Mouse (Mus musculus): Measurements from ENCODE around the gene Cfap61. TPM values are rescaled to one million over a fixed set of nuclear protein-coding genes. Genes with fewer than 3 reads are reported as not detected.

The Cfap61 gene
- polyA plus RNA-seq, 1 experiment from 2014 or later, result 2.3 TPM

- no peak overlapping the region for H3K27ac ChIP-seq (ENCODE audit: low read length)
- H3K4me3 ChIP-seq (ENCODE audit: low read length), result no peak overlapping the region
- H3K4me1 ChIP-seq (replicated peaks; ENCODE audit: control insufficient read depth, insufficient read depth, low read length), result no peaks in the 10 kb centered on the region
- no peak for ATAC-seq (ENCODE audit: low read depth)
- H3K27me3 ChIP-seq (ENCODE audit: control insufficient read depth, insufficient read depth, low read depth, low read length), result no peaks in the 10 kb centered on the region
- no peaks in the 10 kb centered on the region for H3K36me3 ChIP-seq (ENCODE audit: control insufficient read depth, insufficient read depth, low read length)
- H3K4me2 ChIP-seq (ENCODE audit: low read depth, low read length), result no peak overlapping the region
- WGBS, result 75% methylated on average over 3 of the region's 3 CpGs
- H3K9ac ChIP-seq (ENCODE audit: low read length), result no peak overlapping the region
- H3K9me3 ChIP-seq (ENCODE audit: control insufficient read depth, low read length), result no peaks in the 10 kb centered on the region
Measured at GRCm38 (mm10) chr2:146140711-146141110, 206.1 kb downstream of the Cfap61 start.

DNA sequence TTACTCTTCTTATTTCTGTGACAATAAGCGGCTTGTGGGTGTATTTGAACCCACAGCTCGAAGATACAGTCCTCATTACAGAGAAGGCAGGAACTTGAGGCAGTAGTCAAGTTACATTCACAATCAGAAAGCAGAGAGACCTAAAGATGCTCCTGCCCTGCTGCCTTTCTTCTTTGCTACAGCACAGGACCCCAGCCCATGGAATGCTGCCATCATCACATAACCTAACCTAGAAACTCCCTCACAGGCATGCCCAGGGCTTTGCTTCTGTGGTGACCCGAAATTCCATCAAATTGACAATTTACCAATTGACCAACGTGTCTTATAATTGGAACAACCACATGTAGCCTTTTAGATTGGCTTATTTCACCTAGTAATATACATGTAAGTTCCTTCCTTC lies 212.7 kb downstream of the Cfap61 start:
- Histone ChIP-seq H3K27me3 (ENCODE audit: control insufficient read depth, insufficient read depth, low read depth, low read length) (no peaks in the 10 kb centered on the region), H3K27ac (ENCODE audit: low read length) (no peak overlapping the region), H3K4me2 (ENCODE audit: low read depth, low read length) (no peak overlapping the region), H3K4me1 (replicated peaks; ENCODE audit: control insufficient read depth, insufficient read depth, low read length) (no peaks in the 10 kb centered on the region), H3K9me3 (ENCODE audit: control insufficient read depth, low read length) (no peaks in the 10 kb centered on the region), H3K9ac (ENCODE audit: low read length) (no peak overlapping the region), H3K36me3 (ENCODE audit: control insufficient read depth, insufficient read depth, low read length) (no peaks in the 10 kb centered on the region), H3K4me3 (ENCODE audit: low read length) (no peak overlapping the region)
- ATAC-seq (ENCODE audit: low read depth), result no peak
- WGBS, result 75% methylated on average over 4 of the region's 4 CpGs

DNA sequence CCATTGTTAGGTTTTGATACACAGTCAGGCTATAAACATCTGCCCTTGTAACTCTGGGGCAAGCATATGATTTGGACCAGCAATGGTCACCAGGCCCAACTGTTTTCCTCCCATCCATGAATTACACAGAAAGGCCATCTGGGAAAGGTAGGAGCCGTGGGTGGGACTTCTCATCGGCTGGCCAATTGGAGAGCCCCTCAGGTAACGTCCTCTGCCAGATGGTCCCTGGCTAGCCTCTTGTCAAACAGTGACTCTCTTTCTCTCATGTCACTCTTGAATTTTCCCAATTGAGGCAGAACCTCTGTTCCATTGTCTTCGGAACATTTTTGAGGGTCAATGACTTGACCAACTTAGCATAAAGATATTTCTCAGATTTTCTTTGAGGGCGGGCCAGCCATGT lies 213.2 kb downstream of the Cfap61 start:
- Histone ChIP-seq H3K36me3 (ENCODE audit: control insufficient read depth, insufficient read depth, low read length) (no peaks in the 10 kb centered on the region), H3K4me2 (ENCODE audit: low read depth, low read length) (no peak overlapping the region), H3K27ac (ENCODE audit: low read length) (no peak overlapping the region), H3K4me1 (replicated peaks; ENCODE audit: control insufficient read depth, insufficient read depth, low read length) (no peaks in the 10 kb centered on the region), H3K27me3 (ENCODE audit: control insufficient read depth, insufficient read depth, low read depth, low read length) (no peaks in the 10 kb centered on the region), H3K9me3 (ENCODE audit: control insufficient read depth, low read length) (no peaks in the 10 kb centered on the region), H3K4me3 (ENCODE audit: low read length) (no peak overlapping the region), H3K9ac (ENCODE audit: low read length) (no peak overlapping the region)
- no peak for ATAC-seq (ENCODE audit: low read depth)
- 84% methylated on average over 5 of the region's 5 CpGs for WGBS

DNA sequence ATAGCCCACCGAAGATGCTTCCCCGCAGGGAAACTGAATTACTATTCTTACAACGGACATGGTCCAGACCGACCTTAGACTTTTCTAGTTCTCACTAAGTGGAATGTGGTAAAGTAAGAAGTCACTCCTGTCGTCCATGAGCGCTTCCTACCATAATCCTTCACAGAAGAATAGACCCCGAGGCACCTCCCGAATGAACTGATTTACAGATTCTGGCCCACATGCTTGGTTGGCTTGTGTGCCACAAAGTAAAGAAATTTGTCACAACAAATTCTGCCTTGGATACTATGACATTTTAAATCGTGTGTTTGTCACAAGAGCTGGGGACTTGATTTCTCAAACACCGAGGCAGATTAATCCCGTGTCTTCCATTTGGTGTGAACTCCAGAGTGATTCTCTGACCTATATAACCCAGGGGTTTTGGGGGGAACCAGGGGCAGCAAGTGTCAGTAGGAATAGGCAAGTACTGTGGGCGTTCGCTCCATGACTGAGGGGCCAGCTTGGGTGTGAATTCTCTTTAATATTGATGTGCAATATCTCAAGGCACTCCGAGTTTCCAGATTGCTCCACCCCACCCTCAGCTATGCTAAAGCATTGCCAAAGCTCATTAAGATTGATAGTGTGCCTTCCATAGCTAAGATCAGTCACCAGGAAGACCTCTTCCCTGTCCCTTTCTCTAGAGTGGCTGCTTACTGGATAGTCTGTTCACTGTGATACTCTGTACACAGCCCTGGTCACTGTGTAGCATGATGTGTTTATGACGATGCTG lies 214.8 kb downstream of the Cfap61 start:
- no peak for ATAC-seq (ENCODE audit: low read depth)
- H3K27me3 ChIP-seq (ENCODE audit: control insufficient read depth, insufficient read depth, low read depth, low read length), result no peaks in the 10 kb centered on the region
- H3K4me2 ChIP-seq (ENCODE audit: low read depth, low read length), result no peak overlapping the region
- H3K36me3 ChIP-seq (ENCODE audit: control insufficient read depth, insufficient read depth, low read length), result no peaks in the 10 kb centered on the region
- no peak overlapping the region for H3K4me3 ChIP-seq (ENCODE audit: low read length)
- 88% methylated on average over 15 of the region's 15 CpGs for WGBS
- no peaks in the 10 kb centered on the region for H3K9me3 ChIP-seq (ENCODE audit: control insufficient read depth, low read length)
- H3K4me1 ChIP-seq (replicated peaks; ENCODE audit: control insufficient read depth, insufficient read depth, low read length), result no peaks in the 10 kb centered on the region
- H3K9ac ChIP-seq (ENCODE audit: low read length), result no peak overlapping the region
- no peak overlapping the region for H3K27ac ChIP-seq (ENCODE audit: low read length)

GRCm38 (mm10) chr2:146168017-146168803 lies 233.6 kb downstream of the Cfap61 start:
- Histone ChIP-seq H3K9ac (ENCODE audit: low read length) (no peak overlapping the region), H3K27ac (ENCODE audit: low read length) (no peak overlapping the region), H3K4me1 (replicated peaks; ENCODE audit: control insufficient read depth, insufficient read depth, low read length) (no peaks in the 10 kb centered on the region), H3K4me3 (ENCODE audit: low read length) (no peak overlapping the region), H3K27me3 (ENCODE audit: control insufficient read depth, insufficient read depth, low read depth, low read length) (no peaks in the 10 kb centered on the region), H3K9me3 (ENCODE audit: control insufficient read depth, low read length) (no peaks in the 10 kb centered on the region), H3K36me3 (ENCODE audit: control insufficient read depth, insufficient read depth, low read length) (no peaks in the 10 kb centered on the region), H3K4me2 (ENCODE audit: low read depth, low read length) (no peak overlapping the region)
- ATAC-seq (ENCODE audit: low read depth), result peak; percentile 41
- 56% methylated on average over 14 of the region's 14 CpGs for WGBS

- H3K36me3 ChIP-seq (ENCODE audit: control insufficient read depth, insufficient read depth, low read length), result no peaks in the 10 kb centered on the region
- H3K4me1 ChIP-seq (replicated peaks; ENCODE audit: control insufficient read depth, insufficient read depth, low read length), result no peaks in the 10 kb centered on the region
- H3K9me3 ChIP-seq (ENCODE audit: control insufficient read depth, low read length), result no peaks in the 10 kb centered on the region
- H3K27ac ChIP-seq (ENCODE audit: low read length), result no peak overlapping the region
- no peak overlapping the region for H3K4me2 ChIP-seq (ENCODE audit: low read depth, low read length)
- no peak for ATAC-seq (ENCODE audit: low read depth)
- WGBS, result 70% methylated on average over 7 of the region's 7 CpGs
- no peak overlapping the region for H3K4me3 ChIP-seq (ENCODE audit: low read length)
- no peak overlapping the region for H3K9ac ChIP-seq (ENCODE audit: low read length)
- no peaks in the 10 kb centered on the region for H3K27me3 ChIP-seq (ENCODE audit: control insufficient read depth, insufficient read depth, low read depth, low read length)
Measured at GRCm38 (mm10) chr2:146169492-146169891, 234.9 kb downstream of the Cfap61 start.

GRCm38 (mm10) chr2:146172106-146172505 lies 237.5 kb downstream of the Cfap61 start:
- H3K4me2 ChIP-seq (ENCODE audit: low read depth, low read length), result no peak overlapping the region
- no peak for ATAC-seq (ENCODE audit: low read depth)
- H3K9me3 ChIP-seq (ENCODE audit: control insufficient read depth, low read length), result no peaks in the 10 kb centered on the region
- H3K9ac ChIP-seq (ENCODE audit: low read length), result no peak overlapping the region
- H3K36me3 ChIP-seq (ENCODE audit: control insufficient read depth, insufficient read depth, low read length), result no peaks in the 10 kb centered on the region
- no peaks in the 10 kb centered on the region for H3K27me3 ChIP-seq (ENCODE audit: control insufficient read depth, insufficient read depth, low read depth, low read length)
- no peak overlapping the region for H3K4me3 ChIP-seq (ENCODE audit: low read length)
- no peak overlapping the region for H3K27ac ChIP-seq (ENCODE audit: low read length)
- WGBS, result 41% methylated on average over 4 of the region's 4 CpGs
- no peaks in the 10 kb centered on the region for H3K4me1 ChIP-seq (replicated peaks; ENCODE audit: control insufficient read depth, insufficient read depth, low read length)

GRCm38 (mm10) chr2:146174173-146174572 lies 239.6 kb downstream of the Cfap61 start:
- Histone ChIP-seq H3K27ac (ENCODE audit: low read length) (no peak overlapping the region), H3K4me1 (replicated peaks; ENCODE audit: control insufficient read depth, insufficient read depth, low read length) (no peaks in the 10 kb centered on the region), H3K9me3 (ENCODE audit: control insufficient read depth, low read length) (no peaks in the 10 kb centered on the region), H3K36me3 (ENCODE audit: control insufficient read depth, insufficient read depth, low read length) (no peaks in the 10 kb centered on the region), H3K9ac (ENCODE audit: low read length) (no peak overlapping the region), H3K4me2 (ENCODE audit: low read depth, low read length) (no peak overlapping the region), H3K4me3 (ENCODE audit: low read length) (no peak overlapping the region), H3K27me3 (ENCODE audit: control insufficient read depth, insufficient read depth, low read depth, low read length) (no peaks in the 10 kb centered on the region)
- 65% methylated on average over 7 of the region's 7 CpGs for whole genome bisulfite sequencing
- ATAC-seq (ENCODE audit: low read depth), result no peak

DNA sequence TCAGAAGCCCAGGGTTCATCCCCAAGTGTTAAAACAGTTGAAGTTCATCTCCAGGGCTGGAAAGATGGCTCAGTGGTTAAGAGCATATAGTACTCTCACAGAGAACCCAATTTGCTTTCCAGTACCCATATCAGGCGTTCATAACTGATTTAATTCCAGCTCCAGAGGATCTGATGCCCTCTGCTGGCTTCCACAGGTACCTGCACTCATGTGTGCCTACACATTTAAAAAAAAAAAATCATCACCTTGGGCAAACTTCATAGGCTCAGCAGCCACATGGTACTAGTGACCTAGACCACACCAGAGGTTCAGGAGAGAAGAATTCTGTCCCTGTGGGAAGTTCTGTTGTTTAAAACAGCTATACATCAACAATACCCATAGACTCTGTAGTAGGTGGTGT lies 244.1 kb downstream of the Cfap61 start:
- H3K4me3 ChIP-seq (ENCODE audit: low read length), result no peak overlapping the region
- ATAC-seq (ENCODE audit: low read depth), result no peak
- H3K36me3 ChIP-seq (ENCODE audit: control insufficient read depth, insufficient read depth, low read length), result no peaks in the 10 kb centered on the region
- no peak overlapping the region for H3K4me2 ChIP-seq (ENCODE audit: low read depth, low read length)
- WGBS, result 81% methylated on average over 1 of the region's 1 CpGs
- H3K9ac ChIP-seq (ENCODE audit: low read length), result no peak overlapping the region
- H3K9me3 ChIP-seq (ENCODE audit: control insufficient read depth, low read length), result no peaks in the 10 kb centered on the region
- H3K27me3 ChIP-seq (ENCODE audit: control insufficient read depth, insufficient read depth, low read depth, low read length), result no peaks in the 10 kb centered on the region
- no peaks in the 10 kb centered on the region for H3K4me1 ChIP-seq (replicated peaks; ENCODE audit: control insufficient read depth, insufficient read depth, low read length)
- H3K27ac ChIP-seq (ENCODE audit: low read length), result no peak overlapping the region

All from lung, embryonic 16.5 days (tissue).